Mouse (Mus musculus): ENCODE measurements at regions not wholly inside any gene's neighbourhood (a gene's known extent, or its start where the extent isn't known, plus 50 kb on each side); places are given as distances from the start of the nearest gene placed in this dataset.
"Not testable (repeated sequence)": the region's sequence is repeated elsewhere in the genome, so short reads cannot be mapped to it uniquely, and the experiment has no call there.

- TF ChIP-seq TAL1 (IDR thresholded peaks at IDR 0.05; ENCODE audit: low read length) (no peak), GATA1 (IDR thresholded peaks at IDR 0.05; ENCODE audit: low read length) (no peak)
- Histone ChIP-seq H3K4me3 (replicated peaks) (no peak overlapping the region), H3K9me3 (ENCODE audit: control insufficient read depth, low read length) (no peaks in the 10 kb centered on the region), H3K27me3 (ENCODE audit: control insufficient read depth) (no peaks in the 10 kb centered on the region), H3K36me3 (ENCODE audit: control insufficient read depth) (no peaks in the 10 kb centered on the region), H3K4me1 (ENCODE audit: control insufficient read depth) (no peaks in the 10 kb centered on the region)
Observed at GRCm38 (mm10) chr8:57095169-57095568, 225.6 kb upstream of the Hand2 start.

DNA sequence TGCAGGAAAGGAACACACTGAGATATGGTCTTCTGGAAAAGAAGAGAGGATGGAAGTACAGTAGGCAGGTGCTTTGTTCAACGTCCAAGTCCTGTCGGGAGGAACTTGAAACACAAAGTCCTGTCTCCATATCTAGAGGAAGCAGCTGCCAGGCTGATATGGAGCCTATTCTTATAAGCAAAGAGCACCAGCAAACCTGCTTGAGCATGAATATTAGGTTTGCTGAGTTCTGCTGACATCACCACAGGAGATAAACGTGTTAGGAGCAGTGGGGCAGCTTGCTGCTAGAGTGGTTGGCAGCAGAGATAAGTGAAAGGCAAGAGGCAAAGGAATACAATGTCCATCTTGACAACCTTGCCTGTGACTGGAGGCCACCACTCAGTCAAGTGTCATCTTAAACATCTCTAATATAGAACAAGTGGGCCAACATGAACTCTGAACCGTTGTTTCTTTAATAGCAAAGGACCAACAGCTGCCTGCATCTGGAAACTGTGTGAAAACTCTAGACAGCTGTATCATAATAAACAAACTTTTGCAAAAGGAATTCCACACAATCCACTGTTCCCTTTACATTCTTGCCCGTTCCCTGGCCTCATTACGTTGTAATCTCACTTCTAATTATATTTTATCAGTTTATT is 209.9 kb upstream of the Hand2 start:
- not testable (repeated sequence) for H3K36me3 ChIP-seq (ENCODE audit: control insufficient read depth); H3K4me1 ChIP-seq (ENCODE audit: control insufficient read depth); H3K9me3 ChIP-seq (ENCODE audit: control insufficient read depth, low read length); H3K27me3 ChIP-seq (ENCODE audit: control insufficient read depth); H3K4me3 ChIP-seq (replicated peaks)

DNA sequence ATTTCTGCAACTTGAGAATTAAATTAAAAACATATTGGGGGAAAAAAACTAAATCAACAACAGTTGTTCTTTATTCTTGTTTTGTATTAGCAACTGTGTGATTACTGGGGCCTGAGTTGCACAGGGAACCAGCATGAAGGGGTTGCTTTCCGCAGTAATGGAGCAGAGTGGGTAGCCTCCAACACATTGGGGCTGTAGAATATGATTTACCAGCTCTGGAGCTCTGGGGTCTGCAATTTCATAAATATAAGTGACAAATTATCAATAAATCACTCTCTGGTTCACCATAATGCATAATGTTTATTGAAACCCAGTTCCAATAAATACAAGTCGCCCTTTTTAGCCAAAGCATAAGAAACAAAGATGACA is 209.4 kb upstream of the Hand2 start:
- H3K4me1 ChIP-seq (ENCODE audit: control insufficient read depth), result no peaks in the 10 kb centered on the region
- H3K4me3 ChIP-seq (replicated peaks), result no peak overlapping the region
- no peaks in the 10 kb centered on the region for H3K36me3 ChIP-seq (ENCODE audit: control insufficient read depth)
- H3K27me3 ChIP-seq (ENCODE audit: control insufficient read depth), result no peaks in the 10 kb centered on the region
- TF ChIP-seq GATA1 (IDR thresholded peaks at IDR 0.05; ENCODE audit: low read length) (no peak), TAL1 (IDR thresholded peaks at IDR 0.05; ENCODE audit: low read length) (no peak)
- H3K9me3 ChIP-seq (ENCODE audit: control insufficient read depth, low read length), result 0 out of 2 replicates have a peak, but pooled peaks cover 2% of the 10 kb centered on the region

GRCm38 (mm10) chr8:57113915-57114314 is 206.9 kb upstream of the Hand2 start:
- Histone ChIP-seq H3K4me1 (ENCODE audit: control insufficient read depth) (no peaks in the 10 kb centered on the region), H3K27me3 (ENCODE audit: control insufficient read depth) (no peaks in the 10 kb centered on the region), H3K36me3 (ENCODE audit: control insufficient read depth) (no peaks in the 10 kb centered on the region), H3K4me3 (replicated peaks) (no peak overlapping the region), H3K9me3 (ENCODE audit: control insufficient read depth, low read length) (0 out of 2 replicates have a peak, but pooled peaks cover 2% of the 10 kb centered on the region)
- TF ChIP-seq GATA1 (IDR thresholded peaks at IDR 0.05; ENCODE audit: low read length) (no peak), TAL1 (IDR thresholded peaks at IDR 0.05; ENCODE audit: low read length) (no peak)

DNA sequence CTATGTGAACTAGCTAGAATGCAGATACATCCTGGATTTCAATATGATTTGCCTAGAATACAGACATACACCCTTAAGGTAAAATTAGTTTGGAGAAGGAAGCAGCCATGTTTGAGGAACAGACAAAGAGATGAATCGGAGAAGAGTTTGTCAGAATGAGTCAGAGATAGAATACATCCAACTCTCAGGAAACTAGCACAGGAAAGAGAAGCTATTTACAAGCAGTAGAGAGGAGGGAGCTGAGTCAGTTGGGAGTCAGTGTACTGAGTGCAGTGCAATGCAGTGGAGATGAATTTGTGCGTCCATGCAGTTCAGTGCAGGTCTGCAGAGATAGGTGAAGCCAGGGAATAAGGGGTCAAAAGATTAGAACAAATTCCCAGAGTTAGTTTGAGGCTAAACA is 205.5 kb upstream of the Hand2 start:
- TF ChIP-seq GATA1 (IDR thresholded peaks at IDR 0.05; ENCODE audit: low read length), result no peak
- TF ChIP-seq TAL1 (IDR thresholded peaks at IDR 0.05; ENCODE audit: low read length), result no peak
- Histone ChIP-seq H3K36me3 (ENCODE audit: control insufficient read depth) (no peaks in the 10 kb centered on the region), H3K4me1 (ENCODE audit: control insufficient read depth) (no peaks in the 10 kb centered on the region), H3K27me3 (ENCODE audit: control insufficient read depth) (no peaks in the 10 kb centered on the region), H3K9me3 (ENCODE audit: control insufficient read depth, low read length) (0 out of 2 replicates have a peak, but pooled peaks cover 2% of the 10 kb centered on the region), H3K4me3 (replicated peaks) (no peak overlapping the region)

DNA sequence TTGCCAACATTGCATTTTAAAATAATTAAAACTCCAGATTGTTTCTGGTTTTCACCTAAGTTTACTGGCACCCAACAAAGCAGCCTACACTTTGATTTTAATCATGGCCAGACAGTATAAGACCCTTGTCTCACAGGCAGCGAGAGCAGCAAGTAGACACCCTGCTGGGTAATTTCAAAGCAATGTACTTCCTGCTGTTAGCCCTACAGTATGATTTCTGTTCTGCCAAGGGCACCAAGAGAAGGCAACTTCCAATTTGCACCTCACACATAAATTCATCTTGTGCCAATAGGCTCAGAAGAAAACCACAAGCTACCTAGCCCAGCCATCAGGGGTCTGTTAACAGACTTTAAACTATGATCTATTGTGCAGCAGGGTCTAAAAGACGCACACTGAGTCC is 186.7 kb upstream of the Hand2 start:
- Histone ChIP-seq H3K4me1 (ENCODE audit: control insufficient read depth) (no peaks in the 10 kb centered on the region), H3K4me3 (replicated peaks) (no peak overlapping the region), H3K27me3 (ENCODE audit: control insufficient read depth) (no peaks in the 10 kb centered on the region), H3K36me3 (ENCODE audit: control insufficient read depth) (no peaks in the 10 kb centered on the region), H3K9me3 (ENCODE audit: control insufficient read depth, low read length) (no peaks in the 10 kb centered on the region)
- no peak for TF ChIP-seq TAL1 (IDR thresholded peaks at IDR 0.05; ENCODE audit: low read length)
- no peak for TF ChIP-seq GATA1 (IDR thresholded peaks at IDR 0.05; ENCODE audit: low read length)

DNA sequence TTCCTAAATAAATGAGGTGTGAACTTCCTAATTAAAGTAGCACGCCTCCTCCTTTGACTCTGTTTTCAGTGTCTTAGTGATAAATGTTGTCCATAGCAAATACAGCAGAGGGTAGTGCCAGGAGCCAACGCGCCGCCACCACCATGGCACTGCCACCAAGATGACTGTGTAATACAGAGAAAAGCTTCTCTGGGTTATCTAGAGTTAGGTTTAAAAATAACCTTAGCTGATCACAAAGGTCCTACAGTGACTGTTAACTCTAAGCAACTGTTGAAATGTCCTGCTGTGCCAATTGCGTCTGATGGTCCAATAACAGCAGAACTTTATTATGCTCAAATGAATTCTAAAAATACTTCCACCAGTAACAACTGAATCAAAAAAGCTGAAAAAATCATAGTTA is 186.1 kb upstream of the Hand2 start:
- TF ChIP-seq TAL1 (IDR thresholded peaks at IDR 0.05; ENCODE audit: low read length) (no peak), GATA1 (IDR thresholded peaks at IDR 0.05; ENCODE audit: low read length) (no peak)
- Histone ChIP-seq H3K27me3 (ENCODE audit: control insufficient read depth) (no peaks in the 10 kb centered on the region), H3K4me3 (replicated peaks) (no peak overlapping the region), H3K4me1 (ENCODE audit: control insufficient read depth) (no peaks in the 10 kb centered on the region), H3K9me3 (ENCODE audit: control insufficient read depth, low read length) (no peaks in the 10 kb centered on the region), H3K36me3 (ENCODE audit: control insufficient read depth) (no peaks in the 10 kb centered on the region)

GRCm38 (mm10) chr8:57148036-57148435 is 172.7 kb upstream of the Hand2 start:
- H3K4me3 ChIP-seq (replicated peaks), result no peak overlapping the region
- TF ChIP-seq GATA1 (IDR thresholded peaks at IDR 0.05; ENCODE audit: low read length) (no peak), TAL1 (IDR thresholded peaks at IDR 0.05; ENCODE audit: low read length) (no peak)
- no peaks in the 10 kb centered on the region for H3K27me3 ChIP-seq (ENCODE audit: control insufficient read depth)
- H3K4me1 ChIP-seq (ENCODE audit: control insufficient read depth), result no peaks in the 10 kb centered on the region
- H3K36me3 ChIP-seq (ENCODE audit: control insufficient read depth), result no peaks in the 10 kb centered on the region
- no peaks in the 10 kb centered on the region for H3K9me3 ChIP-seq (ENCODE audit: control insufficient read depth, low read length)

DNA sequence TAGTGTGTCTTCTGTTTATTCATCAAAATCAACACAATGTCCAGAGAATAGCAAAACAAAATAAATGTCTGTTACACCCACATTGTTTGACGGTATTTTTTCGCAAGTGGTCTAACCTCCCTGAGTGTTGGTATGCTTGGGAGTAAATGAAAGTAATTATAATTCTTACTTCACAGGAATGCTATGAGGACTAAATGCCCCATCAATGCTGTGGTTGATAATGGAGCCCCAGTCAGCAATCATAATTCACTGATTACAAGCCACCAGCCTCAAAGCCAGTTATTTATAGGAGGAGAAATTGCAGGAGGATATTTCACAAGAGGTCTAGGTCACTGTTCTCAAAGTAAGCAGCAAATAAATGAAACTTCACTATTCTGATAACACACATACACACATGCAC is 129.6 kb upstream of the Hand2 start:
- no peaks in the 10 kb centered on the region for H3K9me3 ChIP-seq (ENCODE audit: control insufficient read depth, low read length)
- no peaks in the 10 kb centered on the region for H3K36me3 ChIP-seq (ENCODE audit: control insufficient read depth)
- TF ChIP-seq GATA1 (IDR thresholded peaks at IDR 0.05; ENCODE audit: low read length) (no peak), TAL1 (IDR thresholded peaks at IDR 0.05; ENCODE audit: low read length) (no peak)
- no peaks in the 10 kb centered on the region for H3K4me1 ChIP-seq (ENCODE audit: control insufficient read depth)
- no peak overlapping the region for H3K4me3 ChIP-seq (replicated peaks)
- no peaks in the 10 kb centered on the region for H3K27me3 ChIP-seq (ENCODE audit: control insufficient read depth)

DNA sequence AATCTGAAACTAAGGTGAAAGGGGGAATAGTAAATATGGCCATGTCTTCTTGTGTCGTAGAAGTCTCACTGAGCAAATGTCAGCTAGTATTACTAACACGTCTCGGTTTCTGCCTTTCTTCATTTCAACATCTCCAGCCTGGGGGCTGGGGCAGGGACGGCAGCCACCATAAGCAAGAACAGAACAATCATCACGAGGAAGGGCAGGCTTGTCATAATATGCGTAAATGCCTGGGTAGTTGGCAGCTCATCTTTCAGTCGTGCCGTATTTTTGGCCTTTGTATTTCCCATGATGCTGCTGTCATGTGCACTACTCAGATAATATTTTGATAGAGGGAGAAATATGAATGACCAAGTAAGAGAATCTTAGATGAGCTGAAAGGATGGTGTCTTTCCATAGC is 120.5 kb upstream of the Hand2 start:
- H3K27me3 ChIP-seq (ENCODE audit: control insufficient read depth), result no peaks in the 10 kb centered on the region
- no peaks in the 10 kb centered on the region for H3K36me3 ChIP-seq (ENCODE audit: control insufficient read depth)
- no peaks in the 10 kb centered on the region for H3K4me1 ChIP-seq (ENCODE audit: control insufficient read depth)
- H3K9me3 ChIP-seq (ENCODE audit: control insufficient read depth, low read length), result peaks cover 3% of the 10 kb centered on the region; the same call in 1 of the 2 replicates
- H3K4me3 ChIP-seq (replicated peaks), result no peak overlapping the region
- TF ChIP-seq GATA1 (IDR thresholded peaks at IDR 0.05; ENCODE audit: low read length) (no peak), TAL1 (IDR thresholded peaks at IDR 0.05; ENCODE audit: low read length) (no peak)

All from erythroblast, embryonic 14.5 days (primary cell).